13 mouse cellular contexts compared by ENCODE assay signal in the genomic region with DNA sequence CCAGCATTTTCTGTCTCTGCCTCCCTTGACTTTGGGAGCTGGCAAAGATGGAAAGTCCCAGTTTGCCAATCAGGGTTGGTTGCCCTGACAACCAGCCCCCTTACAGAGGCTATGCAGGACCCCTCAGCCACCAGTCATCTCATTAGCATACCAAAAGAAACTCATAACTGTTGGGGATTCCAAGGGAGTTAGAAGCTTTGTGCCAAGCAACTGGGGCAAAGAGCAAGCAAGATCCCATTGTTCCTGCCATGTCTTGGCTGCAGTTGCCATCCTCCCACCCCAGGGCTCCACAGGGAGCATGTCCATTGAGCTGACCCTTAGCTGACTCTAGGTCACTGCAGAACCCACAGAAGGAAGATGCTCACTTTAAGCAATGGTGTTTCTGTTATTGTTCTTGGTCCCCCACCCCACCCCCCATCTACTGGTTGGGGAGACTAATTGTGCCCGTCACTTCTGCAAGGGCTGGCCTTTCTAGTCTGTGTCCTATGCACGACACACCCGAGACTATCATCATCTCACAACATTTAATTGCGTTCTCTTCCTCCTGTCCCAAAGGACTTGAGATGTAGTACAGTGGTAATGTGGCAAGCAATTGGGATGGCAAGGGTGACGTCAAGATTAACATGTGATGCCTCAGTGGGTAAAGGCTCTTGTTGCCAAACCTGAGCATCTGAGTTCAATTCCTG.
A peak's percentile ranks its signal among the peaks of the same experiment; 100 is the strongest.
DNase-seq lines count a peak whose midpoint lies in the region; ATAC-seq lines count a peak whose summit lies in the region.
"Had no signal": no experiment of that assay in that cellular context is flagged by ENCODE, and none has a peak within 500 bp of the region (broad histone marks: within the 10 kb centered on the region; RNA-seq: fewer than 3 reads in every experiment).

No protein-coding gene starts in this region.

- no peak for DNase-seq in embryonic facial prominence, embryonic 11.5 days (ENCODE audit: low spot score)
- no peak for DNase-seq in embryonic facial prominence, embryonic 10.5 days (ENCODE audit: low spot score)
- DNase-seq in midbrain, embryonic 14.5 days = peak; percentile 68
- peak; percentile 59 for DNase-seq in retina, postnatal 1 day
- no peak for DNase-seq in heart, embryonic 10.5 days (ENCODE audit: low spot score)
- DNase-seq: adrenal gland, postnatal 10 days; kidney, postnatal 36 days; liver; lung, postnatal 10 days had no signal

- 71% methylated on average over 5 of the region's 5 CpGs for WGBS in embryonic facial prominence, embryonic 11.5 days
- WGBS in embryonic facial prominence, embryonic 10.5 days = 71% methylated on average over 5 of the region's 5 CpGs
- 22% methylated on average over 5 of the region's 5 CpGs for WGBS in hindbrain, embryonic 12.5 days
- WGBS in midbrain, embryonic 14.5 days = 5% methylated on average over 5 of the region's 5 CpGs
- 89% methylated on average over 5 of the region's 5 CpGs for WGBS in kidney, embryonic 15.5 days
- 77% methylated on average over 5 of the region's 5 CpGs for WGBS in heart, embryonic 10.5 days

- no peak overlapping the region for H3K4me3 ChIP-seq in embryonic facial prominence, embryonic 11.5 days (ENCODE audit: low read depth, low read length)
- no peak overlapping the region for H3K4me3 ChIP-seq in embryonic facial prominence, embryonic 10.5 days
- no peak overlapping the region for H3K4me3 ChIP-seq in hindbrain, embryonic 12.5 days
- H3K4me3 ChIP-seq in midbrain, embryonic 14.5 days (replicated peaks; ENCODE audit: low read depth, low read length) = no peak overlapping the region
- H3K4me3 ChIP-seq in kidney, embryonic 15.5 days (replicated peaks) = no peak overlapping the region
- H3K4me3 ChIP-seq in heart, embryonic 10.5 days = no peak overlapping the region

- H3K9me3 ChIP-seq in embryonic facial prominence, embryonic 11.5 days (replicated peaks; ENCODE audit: control insufficient read depth, low read length) = no peaks in the 10 kb centered on the region
- H3K9me3 ChIP-seq in embryonic facial prominence, embryonic 10.5 days = no peaks in the 10 kb centered on the region
- H3K9me3 ChIP-seq in hindbrain, embryonic 12.5 days (replicated peaks) = no peaks in the 10 kb centered on the region
- H3K9me3 ChIP-seq in midbrain, embryonic 14.5 days (ENCODE audit: control insufficient read depth, low read length) = no peaks in the 10 kb centered on the region
- no peaks in the 10 kb centered on the region for H3K9me3 ChIP-seq in kidney, embryonic 15.5 days (replicated peaks)
- H3K9me3 ChIP-seq in heart, embryonic 10.5 days = no peaks in the 10 kb centered on the region

- no peaks in the 10 kb centered on the region for H3K4me1 ChIP-seq in embryonic facial prominence, embryonic 11.5 days (ENCODE audit: control insufficient read depth, insufficient read depth, low read length)
- H3K4me1 ChIP-seq in embryonic facial prominence, embryonic 10.5 days = peaks cover 24% of the 10 kb centered on the region
- peaks cover 16% of the 10 kb centered on the region for H3K4me1 ChIP-seq in hindbrain, embryonic 12.5 days
- H3K4me1 ChIP-seq in midbrain, embryonic 14.5 days (ENCODE audit: control insufficient read depth, insufficient read depth, low read length) = no peaks in the 10 kb centered on the region
- no peaks in the 10 kb centered on the region for H3K4me1 ChIP-seq in kidney, embryonic 15.5 days
- peaks cover 5% of the 10 kb centered on the region; the same call in 1 of the 2 replicates for H3K4me1 ChIP-seq in heart, embryonic 10.5 days

- no peak overlapping the region for H3K9ac ChIP-seq in embryonic facial prominence, embryonic 11.5 days (replicated peaks; ENCODE audit: low read length)
- no peak overlapping the region for H3K9ac ChIP-seq in hindbrain, embryonic 12.5 days
- no peak overlapping the region for H3K9ac ChIP-seq in midbrain, embryonic 14.5 days (replicated peaks; ENCODE audit: low read length)
- H3K9ac ChIP-seq in kidney, embryonic 15.5 days = no peak overlapping the region

- H3K27me3 ChIP-seq in embryonic facial prominence, embryonic 11.5 days (ENCODE audit: control insufficient read depth, insufficient read depth, low read length) = no peaks in the 10 kb centered on the region
- peaks cover 12% of the 10 kb centered on the region for H3K27me3 ChIP-seq in embryonic facial prominence, embryonic 10.5 days (replicated peaks; ENCODE audit: low read depth, poor library complexity, severe bottlenecking)
- H3K27me3 ChIP-seq in hindbrain, embryonic 12.5 days = peaks cover 78% of the 10 kb centered on the region
- H3K27me3 ChIP-seq in midbrain, embryonic 14.5 days (ENCODE audit: control insufficient read depth, insufficient read depth, low read length) = peaks cover 29% of the 10 kb centered on the region
- no peaks in the 10 kb centered on the region for H3K27me3 ChIP-seq in kidney, embryonic 15.5 days
- no peaks in the 10 kb centered on the region for H3K27me3 ChIP-seq in heart, embryonic 10.5 days (ENCODE audit: insufficient read depth, poor library complexity, severe bottlenecking)

- H3K36me3 ChIP-seq in embryonic facial prominence, embryonic 11.5 days (replicated peaks; ENCODE audit: control insufficient read depth, insufficient read depth, low read depth, low read length) = no peaks in the 10 kb centered on the region
- H3K36me3 ChIP-seq in embryonic facial prominence, embryonic 10.5 days (replicated peaks) = no peaks in the 10 kb centered on the region
- no peaks in the 10 kb centered on the region for H3K36me3 ChIP-seq in hindbrain, embryonic 12.5 days
- H3K36me3 ChIP-seq in midbrain, embryonic 14.5 days (ENCODE audit: control insufficient read depth, insufficient read depth, low read length) = no peaks in the 10 kb centered on the region
- H3K36me3 ChIP-seq in kidney, embryonic 15.5 days = no peaks in the 10 kb centered on the region
- H3K36me3 ChIP-seq in heart, embryonic 10.5 days = no peaks in the 10 kb centered on the region

- no peak overlapping the region for H3K4me2 ChIP-seq in embryonic facial prominence, embryonic 11.5 days (ENCODE audit: low read depth, low read length)
- H3K4me2 ChIP-seq in hindbrain, embryonic 12.5 days (replicated peaks) = no peak overlapping the region
- no peak overlapping the region for H3K4me2 ChIP-seq in midbrain, embryonic 14.5 days (ENCODE audit: low read length)
- H3K4me2 ChIP-seq in kidney, embryonic 15.5 days = no peak overlapping the region

- H3K27ac ChIP-seq in embryonic facial prominence, embryonic 11.5 days (replicated peaks; ENCODE audit: low read depth, low read length) = no peak overlapping the region
- no peak overlapping the region for H3K27ac ChIP-seq in embryonic facial prominence, embryonic 10.5 days (replicated peaks)
- H3K27ac ChIP-seq in hindbrain, embryonic 12.5 days = no peak overlapping the region
- no peak overlapping the region for H3K27ac ChIP-seq in midbrain, embryonic 14.5 days (replicated peaks; ENCODE audit: low read depth, low read length)
- H3K27ac ChIP-seq in kidney, embryonic 15.5 days = no peak overlapping the region
- H3K27ac ChIP-seq in heart, embryonic 10.5 days = no peak overlapping the region

- peak; percentile 58; the same call in 1 of the 2 replicates for ATAC-seq in embryonic facial prominence, embryonic 11.5 days (replicated peaks; ENCODE audit: insufficient number of reproducible peaks, low FRiP score, low TSS enrichment, low read depth)
- ATAC-seq in hindbrain, embryonic 12.5 days (ENCODE audit: low FRiP score) = peak; percentile 90
- peak; percentile 69 for ATAC-seq in midbrain, embryonic 14.5 days (ENCODE audit: low FRiP score, low TSS enrichment)
- ATAC-seq in activated CD4-positive, CD25-positive, alpha-beta regulatory T cell, adult 4 months = no peak
- no peak for ATAC-seq in kidney, embryonic 15.5 days (replicated peaks; ENCODE audit: low FRiP score)
- ATAC-seq: intestine, postnatal 0 days had no signal

Comparison
In these comparisons a context has a peak if more than half of its experiments do, and no peak if none do; other contexts are left out.
1. ATAC-seq: peak in embryonic facial prominence, embryonic 11.5 days (single experiment), hindbrain, embryonic 12.5 days (single experiment) and midbrain, embryonic 14.5 days (single experiment); none in activated CD4-positive, CD25-positive, alpha-beta regulatory T cell, adult 4 months (single experiment) and kidney, embryonic 15.5 days (single experiment).
2. DNase-seq: peak in midbrain, embryonic 14.5 days (single experiment) and retina, postnatal 1 day (single experiment); none in embryonic facial prominence, embryonic 11.5 days (single experiment), embryonic facial prominence, embryonic 10.5 days (single experiment) and heart, embryonic 10.5 days (single experiment).